Mouse (Mus musculus): ENCODE measurements at regions not wholly inside any gene's neighbourhood (a gene's known extent, or its start where the extent isn't known, plus 50 kb on each side); places are given as distances from the start of the nearest gene placed in this dataset.
A peak's percentile ranks its signal among the peaks of the same experiment; 100 is the strongest.

GRCm38 (mm10) chr2:168337611-168338010 lies 56.1 kb upstream of the Kcng1 start:
- peak in 1 of 2 experiments; percentile 9 for DNase-seq

- DNase-seq = peak; percentile 24 to 28
Observed at GRCm38 (mm10) chr2:168335739-168336385, 54.3 kb upstream of the Kcng1 start.

- no peak for DNase-seq
Observed at GRCm38 (mm10) chr2:168334241-168334588, 52.7 kb upstream of the Kcng1 start.

- no peak for DNase-seq
Observed at GRCm38 (mm10) chr2:168333552-168334240, 52.2 kb upstream of the Kcng1 start.

GRCm38 (mm10) chr2:168332972-168333371 lies 51.4 kb upstream of the Kcng1 start:
- no peak for DNase-seq
